35 mouse cellular contexts compared by ENCODE assay signal in genomic region chr10:126894061-126894460, GRCm38 (mm10).
"Had no signal": no experiment of that assay in that cellular context is flagged by ENCODE, and none has a peak within 500 bp of the region (broad histone marks: within the 10 kb centered on the region; RNA-seq: fewer than 3 reads in every experiment).

No protein-coding gene starts in this region.

- H3K4me1 ChIP-seq: heart, embryonic 10.5 days; heart, embryonic 12.5 days; heart, embryonic 13.5 days; heart, embryonic 15.5 days; hindbrain, embryonic 10.5 days; hindbrain, embryonic 12.5 days; hindbrain, embryonic 13.5 days; hindbrain, embryonic 15.5 days; intestine, embryonic 15.5 days; kidney, embryonic 15.5 days had no signal

- DNase-seq: heart, postnatal 10 days; heart, postnatal 14 days; heart, postnatal 36 days; heart, postnatal 4 days; kidney, adult 11 months; kidney, adult 18-20 months; kidney, adult 2 months; kidney, adult 8-10 months; kidney, adult 9 months; kidney, postnatal 10 days; kidney, postnatal 14 days; kidney, postnatal 25 days; kidney, postnatal 36 days; kidney, postnatal 4 days; layer of hippocampus, adult 9-11 months; layer of hippocampus, postnatal 36 days had no signal

- H3K4me2 ChIP-seq: heart, embryonic 11.5 days; heart, embryonic 12.5 days; heart, embryonic 13.5 days; heart, embryonic 15.5 days; hindbrain, embryonic 12.5 days; hindbrain, embryonic 13.5 days; hindbrain, embryonic 14.5 days; hindbrain, embryonic 15.5 days; intestine, embryonic 15.5 days; kidney, embryonic 15.5 days had no signal

- H3K9me3 ChIP-seq: heart, embryonic 10.5 days; heart, embryonic 13.5 days; heart, embryonic 15.5 days; hindbrain, embryonic 13.5 days; hindbrain, embryonic 15.5 days; intestine, embryonic 15.5 days; kidney, embryonic 15.5 days had no signal

- ATAC-seq: hindbrain, embryonic 16.5 days; hindbrain, postnatal 0 days; inflammation-experienced regulatory T-cells, adult 6 months; intestine, embryonic 15.5 days; intestine, embryonic 16.5 days; intestine, postnatal 0 days had no signal

- H3K27ac ChIP-seq: heart, embryonic 10.5 days; heart, embryonic 13.5 days; heart, embryonic 15.5 days; hindbrain, embryonic 10.5 days; hindbrain, embryonic 12.5 days; hindbrain, embryonic 13.5 days; hindbrain, embryonic 14.5 days; hindbrain, embryonic 15.5 days; hindbrain, postnatal 0 days; intestine, embryonic 15.5 days; kidney, embryonic 15.5 days; kidney, postnatal 0 days; layer of hippocampus, adult 2 months had no signal

- H3K4me3 ChIP-seq: heart, embryonic 10.5 days; heart, embryonic 12.5 days; heart, embryonic 13.5 days; heart, embryonic 15.5 days; hindbrain, embryonic 10.5 days; hindbrain, embryonic 12.5 days; hindbrain, embryonic 13.5 days; hindbrain, embryonic 15.5 days; intestine, embryonic 15.5 days; kidney, embryonic 15.5 days; layer of hippocampus, adult 2 months had no signal

- H3K9ac ChIP-seq: heart, embryonic 12.5 days; heart, embryonic 13.5 days; heart, embryonic 15.5 days; hindbrain, embryonic 12.5 days; hindbrain, embryonic 13.5 days; hindbrain, embryonic 14.5 days; hindbrain, embryonic 15.5 days; intestine, embryonic 15.5 days; kidney, embryonic 15.5 days had no signal

- H3K27me3 ChIP-seq: heart, embryonic 12.5 days; heart, embryonic 13.5 days; heart, embryonic 15.5 days; hindbrain, embryonic 12.5 days; hindbrain, embryonic 13.5 days; hindbrain, embryonic 15.5 days; intestine, embryonic 15.5 days; kidney, embryonic 15.5 days had no signal
